Mouse (Mus musculus) midbrain, embryonic 15.5 days (tissue): Measurements from ENCODE around the gene Lyrm9. TPM values are rescaled to one million over a fixed set of nuclear protein-coding genes. Genes with fewer than 3 reads are reported as not detected.
A peak's percentile ranks its signal among the peaks of the same experiment; 100 is the strongest.
"Not testable (repeated sequence)": the region's sequence is repeated elsewhere in the genome, so short reads cannot be mapped to it uniquely, and the experiment has no call there.

ENCODE experiments used
- ATAC-seq: fragments of 200-750 bp; cut with Nextera tagmentation; replicated peaks from 2 replicates; pipeline ENCODE4 v1.8.0; 2017; ENCODE audit warnings: moderate TSS enrichment
- H3K27ac ChIP-seq: fragments of 300-500 bp; sonication (generic); 2 replicates; pipeline ENCODE4 v1.5.1; 2015; ENCODE audit warnings: mild to moderate bottlenecking, inconsistent platforms
- H3K27me3 ChIP-seq: fragments of 300-500 bp; sonication (generic); replicated peaks from 2 replicates; pipeline ENCODE4 v1.6.1; 2015; ENCODE audit warnings: inconsistent platforms
- H3K36me3 ChIP-seq: fragments of 300-500 bp; sonication (generic); replicated peaks from 2 replicates; pipeline ENCODE4 v1.6.1; 2015; ENCODE audit warnings: inconsistent platforms
- H3K4me1 ChIP-seq: fragments of 300-500 bp; sonication (generic); 2 replicates; pipeline ENCODE4 v1.6.1; 2015; ENCODE audit warnings: inconsistent platforms
- H3K4me2 ChIP-seq: fragments of 300-500 bp; sonication (generic); 2 replicates; pipeline ENCODE4 v1.6.1; 2015; ENCODE audit warnings: inconsistent platforms, mild to moderate bottlenecking, moderate library complexity
- H3K4me3 ChIP-seq: fragments of 300-500 bp; sonication (generic); 2 replicates; pipeline ENCODE4 v1.5.1; 2015; ENCODE audit warnings: mild to moderate bottlenecking, inconsistent platforms
- H3K9ac ChIP-seq: fragments of 300-500 bp; sonication (generic); 2 replicates; pipeline ENCODE4 v1.6.1; 2015; ENCODE audit warnings: mild to moderate bottlenecking, inconsistent platforms
- H3K9me3 ChIP-seq: fragments of 300-500 bp; sonication (generic); 2 replicates; pipeline ENCODE4 v1.6.1; 2016; ENCODE audit warnings: inconsistent platforms
- WGBS: fragments of 180-500 bp; shearing (Covaris S2); methylation state at CpG from one replicate; pipeline ENCODE4 v1.1.7; 2015; ENCODE audit warnings: mixed read lengths; 5-methylcytosine and 5-hydroxymethylcytosine counted together
- polyA plus RNA-seq: library from polyadenylated mRNA; unstranded; fragments of >200 nt; fragmentation: Nextera tagmentation; extraction: Ambion mirVana; gene quantifications from 2 replicates; pipeline ENCODE4 v1.2.1, GENCODE M21; 2015

Gene Lyrm9
- polyA plus RNA-seq, 1 experiment from 2014 or later = 35.8 TPM

DNA sequence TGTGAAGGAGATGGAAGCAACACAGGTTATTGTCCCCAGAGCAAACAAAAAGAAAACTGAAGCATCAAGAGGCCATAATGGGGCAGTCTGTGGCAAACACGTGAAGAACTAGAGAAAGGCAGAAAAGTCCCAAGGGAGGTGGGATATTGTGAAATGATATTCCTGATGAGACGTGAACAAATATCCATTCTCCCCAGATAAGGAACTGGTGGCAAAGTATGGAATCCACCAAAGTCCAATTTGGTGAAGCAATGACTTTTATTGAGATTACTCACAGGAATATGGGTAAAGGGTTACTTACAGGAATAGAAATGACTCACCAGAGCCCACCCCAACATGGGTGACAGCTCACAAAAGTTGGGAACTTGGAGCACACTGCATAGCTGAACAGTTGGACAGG lies 38.9 kb downstream of the Lyrm9 start:
- 95% methylated on average over 2 of the region's 2 CpGs for WGBS
- Histone ChIP-seq H3K9ac (no peak overlapping the region), H3K9me3 (no peaks in the 10 kb centered on the region), H3K27me3 (no peaks in the 10 kb centered on the region), H3K4me1 (no peaks in the 10 kb centered on the region), H3K4me2 (no peak overlapping the region), H3K4me3 (no peak overlapping the region), H3K36me3 (no peaks in the 10 kb centered on the region), H3K27ac (no peak overlapping the region)
- no peak for ATAC-seq

DNA sequence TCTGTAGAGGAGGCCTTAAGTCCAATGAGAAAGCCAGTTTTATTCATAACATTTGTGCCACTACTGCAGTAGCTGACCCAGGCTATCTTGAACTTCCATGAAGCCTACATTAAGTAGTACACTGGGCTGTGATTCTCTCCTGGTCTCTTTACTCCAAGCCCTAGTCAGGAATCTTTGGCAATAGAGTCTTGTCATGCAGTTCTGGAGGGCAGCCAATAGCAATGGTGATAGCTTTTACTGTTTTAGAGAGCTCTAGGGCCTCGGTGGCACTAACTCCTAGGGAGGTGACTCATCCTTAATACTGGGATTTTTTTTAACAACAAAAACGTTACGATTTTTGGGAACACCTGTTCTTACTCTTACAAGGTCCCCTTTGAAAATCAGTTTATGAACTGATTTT lies 40.1 kb downstream of the Lyrm9 start:
- Histone ChIP-seq H3K27ac (no peak overlapping the region), H3K36me3 (no peaks in the 10 kb centered on the region), H3K27me3 (no peaks in the 10 kb centered on the region), H3K9ac (no peak overlapping the region), H3K9me3 (no peaks in the 10 kb centered on the region), H3K4me2 (no peak overlapping the region), H3K4me1 (no peaks in the 10 kb centered on the region), H3K4me3 (no peak overlapping the region)
- 82% methylated on average over 3 of the region's 3 CpGs for WGBS
- no peak for ATAC-seq

- Histone ChIP-seq H3K9ac (no peak overlapping the region), H3K4me2 (no peak overlapping the region), H3K9me3 (no peaks in the 10 kb centered on the region), H3K36me3 (no peaks in the 10 kb centered on the region), H3K4me1 (no peaks in the 10 kb centered on the region), H3K4me3 (no peak overlapping the region), H3K27ac (no peak overlapping the region), H3K27me3 (no peaks in the 10 kb centered on the region)
- no peak for ATAC-seq
- 77% methylated on average over 3 of the region's 3 CpGs for WGBS
These were observed 41.3 kb downstream of the Lyrm9 start for GRCm38 (mm10) chr11:78867696-78868095.

- H3K36me3 ChIP-seq, H3K27ac ChIP-seq, H3K9ac ChIP-seq, H3K27me3 ChIP-seq, H3K4me2 ChIP-seq, H3K4me3 ChIP-seq, H3K9me3 ChIP-seq, ATAC-seq, H3K4me1 ChIP-seq: not testable (repeated sequence)
- WGBS = 96% methylated on average over 8 of the region's 8 CpGs
These were observed 42.8 kb downstream of the Lyrm9 start for GRCm38 (mm10) chr11:78869205-78869604.

DNA sequence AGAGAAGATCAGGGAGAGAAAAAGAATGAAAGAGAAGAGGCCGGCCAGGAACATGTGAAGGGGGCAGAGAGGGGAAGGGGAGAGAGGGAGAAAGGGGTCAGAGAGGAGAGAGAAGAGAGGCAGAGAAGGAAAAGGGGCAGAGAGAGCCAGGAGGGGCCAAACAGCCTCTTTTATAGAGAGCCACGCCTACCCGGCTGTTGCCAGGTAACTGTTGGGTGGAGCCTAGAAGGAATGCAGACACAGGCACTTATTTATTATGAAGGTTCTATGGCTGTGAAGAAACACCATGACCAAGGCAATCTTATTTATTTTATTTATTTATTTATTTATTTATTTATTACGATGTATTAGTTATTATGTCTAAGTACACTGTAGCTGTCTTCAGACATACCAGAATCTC lies 44.5 kb downstream of the Lyrm9 start:
- WGBS = 89% methylated on average over 4 of the region's 4 CpGs
- no peaks in the 10 kb centered on the region for H3K4me1 ChIP-seq
- H3K36me3 ChIP-seq = no peaks in the 10 kb centered on the region
- H3K4me2 ChIP-seq = no peak overlapping the region
- H3K27ac ChIP-seq = no peak overlapping the region
- H3K27me3 ChIP-seq = no peaks in the 10 kb centered on the region
- no peak overlapping the region for H3K9ac ChIP-seq
- H3K4me3 ChIP-seq = no peak overlapping the region
- no peaks in the 10 kb centered on the region for H3K9me3 ChIP-seq
- ATAC-seq = no peak

DNA sequence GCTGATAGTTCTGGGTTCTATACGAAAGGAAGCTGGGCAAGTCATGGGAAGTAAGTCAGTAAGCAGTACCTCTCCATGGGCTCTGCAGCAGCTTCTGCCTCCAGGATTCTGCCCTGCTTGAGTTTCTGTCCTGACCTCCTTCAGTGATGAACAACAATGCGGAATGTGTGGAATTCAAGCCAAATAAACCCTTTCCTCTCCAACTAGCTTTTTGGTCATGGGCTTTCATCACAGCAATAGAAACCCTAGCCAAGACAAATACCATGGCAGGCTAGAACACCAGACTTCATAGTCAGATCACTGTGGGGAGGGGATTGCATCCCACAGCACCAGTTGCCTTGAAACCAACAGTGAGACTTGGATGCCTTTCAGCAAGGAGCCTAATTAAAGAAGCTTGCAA lies 46.4 kb downstream of the Lyrm9 start:
- H3K4me3 ChIP-seq = no peak overlapping the region
- ATAC-seq = no peak
- no peaks in the 10 kb centered on the region for H3K36me3 ChIP-seq
- H3K9me3 ChIP-seq = no peaks in the 10 kb centered on the region
- no peak overlapping the region for H3K27ac ChIP-seq
- no peak overlapping the region for H3K4me2 ChIP-seq
- H3K27me3 ChIP-seq = no peaks in the 10 kb centered on the region
- H3K4me1 ChIP-seq = no peaks in the 10 kb centered on the region
- no peak overlapping the region for H3K9ac ChIP-seq
- WGBS = 74% methylated on average over 2 of the region's 2 CpGs

GRCm38 (mm10) chr11:78879727-78880126 lies 53.3 kb downstream of the Lyrm9 start:
- no peak overlapping the region for H3K27ac ChIP-seq
- 93% methylated on average over 3 of the region's 3 CpGs for WGBS
- H3K4me1 ChIP-seq = no peaks in the 10 kb centered on the region
- H3K4me2 ChIP-seq = no peak overlapping the region
- no peaks in the 10 kb centered on the region for H3K9me3 ChIP-seq
- H3K9ac ChIP-seq = no peak overlapping the region
- H3K4me3 ChIP-seq = no peak overlapping the region
- no peaks in the 10 kb centered on the region for H3K36me3 ChIP-seq
- H3K27me3 ChIP-seq = no peaks in the 10 kb centered on the region
- ATAC-seq = no peak

DNA sequence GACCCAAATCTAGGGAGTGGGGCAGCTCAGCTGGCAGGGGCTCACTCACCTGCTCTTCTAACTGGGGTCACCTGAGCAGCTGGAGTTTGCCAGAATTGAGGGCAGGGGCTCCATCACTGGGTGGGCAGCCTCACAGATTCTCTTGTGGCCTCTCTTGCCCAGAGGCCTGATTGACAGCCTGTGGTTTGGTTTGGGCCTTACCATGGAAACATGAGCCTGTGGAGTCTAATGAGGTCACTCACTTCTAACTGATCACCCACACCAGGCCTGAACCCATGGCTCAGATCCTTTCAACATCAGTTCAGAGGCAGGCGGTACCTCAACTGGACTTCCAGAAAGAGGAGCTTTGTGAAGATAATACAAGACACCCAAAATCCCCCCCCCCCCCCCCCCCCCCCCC lies 60.3 kb downstream of the Lyrm9 start:
- ATAC-seq = peak; percentile 58
- Histone ChIP-seq H3K9ac (no peak overlapping the region), H3K27ac (peak overlapping the region; percentile 87), H3K27me3 (no peaks in the 10 kb centered on the region), H3K9me3 (no peaks in the 10 kb centered on the region), H3K36me3 (no peaks in the 10 kb centered on the region), H3K4me2 (no peak overlapping the region), H3K4me3 (no peak overlapping the region), H3K4me1 (peaks cover 20% of the 10 kb centered on the region)
- WGBS = 21% methylated on average over 1 of the region's 1 CpGs

DNA sequence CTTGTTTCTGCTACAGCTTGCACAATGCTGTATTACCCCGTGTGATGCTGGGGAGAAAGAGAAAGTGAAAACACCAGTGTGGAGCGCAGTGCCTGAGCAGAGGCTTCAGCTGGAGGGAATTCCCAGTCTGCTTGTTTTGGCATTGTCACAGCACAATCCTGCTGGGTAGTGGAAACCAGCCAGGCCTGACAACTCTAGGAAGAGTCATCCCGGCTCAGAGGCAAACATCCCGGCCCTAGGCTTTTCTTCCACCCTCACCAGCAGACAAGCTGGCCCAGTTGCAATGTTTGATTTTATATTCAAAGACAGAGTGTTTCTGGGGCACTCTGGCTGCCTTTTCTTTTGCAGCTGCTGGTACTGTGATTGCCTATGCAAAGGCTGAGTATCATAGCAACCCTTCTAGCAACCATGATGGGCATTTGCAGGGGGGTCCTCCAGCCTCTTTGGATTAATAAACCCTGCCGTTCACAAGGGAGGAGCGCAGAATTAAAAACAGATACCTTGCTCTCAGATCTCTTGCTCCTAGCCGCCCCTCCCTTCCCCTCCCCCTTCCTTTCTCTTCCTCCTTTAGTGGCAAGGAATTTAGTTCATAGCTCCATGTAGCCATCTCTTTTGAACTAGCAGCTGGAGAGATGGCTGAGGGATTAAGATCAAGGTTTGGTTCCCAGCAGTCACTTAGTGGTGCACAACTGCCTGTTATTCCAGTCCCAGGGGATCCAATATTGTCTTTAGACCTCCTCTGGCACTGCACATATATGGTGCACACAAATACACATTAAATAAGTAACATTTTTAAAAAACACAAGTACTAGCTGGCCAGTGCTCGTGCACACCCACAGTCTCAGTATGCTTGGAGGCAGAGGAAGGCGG lies 61.0 kb downstream of the Lyrm9 start:
- Histone ChIP-seq H3K36me3 (no peaks in the 10 kb centered on the region), H3K4me2 (no peak overlapping the region), H3K27me3 (no peaks in the 10 kb centered on the region), H3K9me3 (no peaks in the 10 kb centered on the region), H3K4me3 (no peak overlapping the region), H3K27ac (peak overlapping the region; percentile 87), H3K9ac (no peak overlapping the region; the same call in 1 of the 2 replicates), H3K4me1 (peaks cover 20% of the 10 kb centered on the region)
- 23% methylated on average over 8 of the region's 9 CpGs for WGBS
- ATAC-seq = peak; percentile 90

DNA sequence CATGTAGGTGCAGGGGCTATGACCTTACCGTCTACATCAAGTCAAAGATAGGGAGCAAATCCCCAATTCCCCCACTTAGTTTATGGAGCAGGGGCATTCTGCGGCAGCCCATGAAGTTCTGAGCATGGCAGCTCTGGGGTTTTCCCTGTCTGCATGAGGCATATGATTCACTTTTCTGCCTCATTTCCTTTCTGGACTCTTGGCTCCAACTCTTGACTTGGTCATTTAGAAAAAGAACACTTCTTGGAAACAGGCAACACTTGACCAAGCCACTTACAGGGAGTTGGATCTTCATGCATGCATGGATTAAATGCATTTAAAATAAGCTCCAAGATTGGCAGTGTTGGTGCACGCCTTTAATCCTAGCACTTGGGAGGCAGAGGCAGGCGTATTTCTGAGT lies 62.8 kb downstream of the Lyrm9 start:
- no peaks in the 10 kb centered on the region for H3K27me3 ChIP-seq
- 91% methylated on average over 4 of the region's 4 CpGs for WGBS
- peaks cover 20% of the 10 kb centered on the region for H3K4me1 ChIP-seq
- H3K27ac ChIP-seq = no peak overlapping the region
- H3K36me3 ChIP-seq = no peaks in the 10 kb centered on the region
- H3K9ac ChIP-seq = no peak overlapping the region
- ATAC-seq = no peak
- no peaks in the 10 kb centered on the region for H3K9me3 ChIP-seq
- H3K4me3 ChIP-seq = no peak overlapping the region
- no peak overlapping the region for H3K4me2 ChIP-seq

Other genes with a start within 250 kb of the Lyrm9 start
- gene Nlk, start 129.2 kb upstream of the Lyrm9 start, polyA plus RNA-seq = 25.3 and 26.7 TPM in 2 replicates
- gene Ccnq, start 74.9 kb upstream of the Lyrm9 start, polyA plus RNA-seq = 27.7 and 29.9 TPM in 2 replicates
- gene Nos2, start 94.2 kb downstream of the Lyrm9 start, polyA plus RNA-seq = 1.1 and 1.6 TPM in 2 replicates
- gene Lgals9, start 158.4 kb downstream of the Lyrm9 start, polyA plus RNA-seq = 8.5 and 11.8 TPM in 2 replicates